Mouse (Mus musculus): Measurements from ENCODE around the gene Ganc. TPM values are rescaled to one million over a fixed set of nuclear protein-coding genes. Genes with fewer than 3 reads are reported as not detected.

The Ganc gene
- total RNA-seq, 1 experiment, result 5.1 TPM

DNA sequence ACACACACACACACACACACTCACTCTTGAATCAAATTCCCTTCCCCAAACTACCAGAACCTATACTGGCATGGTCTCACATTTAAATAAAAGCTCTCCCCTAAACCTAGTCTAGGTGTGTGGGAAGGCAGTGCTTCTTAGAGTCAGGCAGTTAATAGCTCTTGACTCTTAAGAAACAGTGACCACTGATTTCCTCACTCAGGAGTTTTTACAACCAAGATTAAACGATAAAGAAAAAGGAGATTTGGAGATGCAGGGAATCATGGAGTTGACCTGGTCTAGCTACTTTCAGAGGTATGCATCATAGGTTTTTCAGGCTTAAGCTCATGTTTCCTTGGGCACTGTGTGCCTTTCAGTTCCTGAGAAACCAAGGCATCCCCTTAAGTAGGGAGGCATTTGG lies 17.4 kb upstream of the Ganc start:
- H3K4me1 ChIP-seq (ENCODE audit: control insufficient read depth in 2 of 2, insufficient read depth in 2 of 2, low read length in 2 of 2, poor library complexity in 1 of 2), result no peaks in the 10 kb centered on the region
- TF ChIP-seq ZNF384 (IDR thresholded peaks at IDR 0.05; ENCODE audit: low read depth, low read length) (no peak), MAFK (IDR thresholded peaks at IDR 0.05; ENCODE audit: insufficient read depth, low read depth, low read length) (no peak), CHD2 (IDR thresholded peaks at IDR 0.05; ENCODE audit: low read depth, low read length) (no peak), ZC3H11A (IDR thresholded peaks at IDR 0.05; ENCODE audit: borderline replicate concordance, low read depth, low read length) (no peak), HCFC1 (IDR thresholded peaks at IDR 0.05; ENCODE audit: borderline replicate concordance, insufficient read depth, low read length) (no peak)
- no peak overlapping the region for H3K9ac ChIP-seq (ENCODE audit: insufficient read depth, low read depth, low read length, poor library complexity, severe bottlenecking)
- H3K36me3 ChIP-seq (ENCODE audit: control insufficient read depth, insufficient read depth, low read length, poor library complexity, severe bottlenecking), result peaks cover 12% of the 10 kb centered on the region; the same call in 1 of the 2 replicates
- H3K9me3 ChIP-seq (ENCODE audit: control insufficient read depth, insufficient read depth, low read depth, low read length), result no peaks in the 10 kb centered on the region
- no peak for DNase-seq (ENCODE audit: low read depth, low spot score)
- no peak overlapping the region for H3K27ac ChIP-seq (ENCODE audit: insufficient read depth, low read depth, low read length, poor library complexity, severe bottlenecking)
- no peak overlapping the region for H3K4me3 ChIP-seq (ENCODE audit: insufficient read depth in 1 of 2, low read depth in 1 of 2, low read length in 2 of 2, poor library complexity in 1 of 2, severe bottlenecking in 1 of 2)
- in situ Hi-C loops (cut with MboI; ENCODE audit: low sequenced_read_pairs in 2 of 2, unreplicated experiment in 2 of 2), result no loop called here

GRCm38 (mm10) chr2:120387291-120387690 lies 16.4 kb upstream of the Ganc start:
- Histone ChIP-seq H3K9ac (ENCODE audit: insufficient read depth, low read depth, low read length, poor library complexity, severe bottlenecking) (no peak overlapping the region), H3K4me3 (ENCODE audit: insufficient read depth in 1 of 2, low read depth in 1 of 2, low read length in 2 of 2, poor library complexity in 1 of 2, severe bottlenecking in 1 of 2) (no peak overlapping the region), H3K27ac (ENCODE audit: insufficient read depth, low read depth, low read length, poor library complexity, severe bottlenecking) (no peak overlapping the region), H3K36me3 (ENCODE audit: control insufficient read depth, insufficient read depth, low read length, poor library complexity, severe bottlenecking) (peaks cover 12% of the 10 kb centered on the region; the same call in 1 of the 2 replicates), H3K4me1 (ENCODE audit: control insufficient read depth in 2 of 2, insufficient read depth in 2 of 2, low read length in 2 of 2, poor library complexity in 1 of 2) (no peaks in the 10 kb centered on the region), H3K9me3 (ENCODE audit: control insufficient read depth, insufficient read depth, low read depth, low read length) (no peaks in the 10 kb centered on the region)
- no peak for TF ChIP-seq CHD2 (IDR thresholded peaks at IDR 0.05; ENCODE audit: low read depth, low read length)
- TF ChIP-seq ZNF384 (IDR thresholded peaks at IDR 0.05; ENCODE audit: low read depth, low read length), result no peak
- no peak for TF ChIP-seq HCFC1 (IDR thresholded peaks at IDR 0.05; ENCODE audit: borderline replicate concordance, insufficient read depth, low read length)
- no peak for TF ChIP-seq MAFK (IDR thresholded peaks at IDR 0.05; ENCODE audit: insufficient read depth, low read depth, low read length)
- TF ChIP-seq ZC3H11A (IDR thresholded peaks at IDR 0.05; ENCODE audit: borderline replicate concordance, low read depth, low read length), result no peak
- in situ Hi-C loops (cut with MboI; ENCODE audit: low sequenced_read_pairs in 2 of 2, unreplicated experiment in 2 of 2), result no loop called here
- DNase-seq (ENCODE audit: low read depth, low spot score), result no peak

GRCm38 (mm10) chr2:120389376-120389775 lies 14.3 kb upstream of the Ganc start:
- Histone ChIP-seq H3K4me1 (ENCODE audit: control insufficient read depth in 2 of 2, insufficient read depth in 2 of 2, low read length in 2 of 2, poor library complexity in 1 of 2) (no peaks in the 10 kb centered on the region), H3K9me3 (ENCODE audit: control insufficient read depth, insufficient read depth, low read depth, low read length) (no peaks in the 10 kb centered on the region)
- TF ChIP-seq ZNF384 (IDR thresholded peaks at IDR 0.05; ENCODE audit: low read depth, low read length), result no peak
- TF ChIP-seq MAFK (IDR thresholded peaks at IDR 0.05; ENCODE audit: insufficient read depth, low read depth, low read length), result no peak
- TF ChIP-seq HCFC1 (IDR thresholded peaks at IDR 0.05; ENCODE audit: borderline replicate concordance, insufficient read depth, low read length), result no peak
- no peak for TF ChIP-seq ZC3H11A (IDR thresholded peaks at IDR 0.05; ENCODE audit: borderline replicate concordance, low read depth, low read length)
- TF ChIP-seq CHD2 (IDR thresholded peaks at IDR 0.05; ENCODE audit: low read depth, low read length), result no peak

GRCm38 (mm10) chr2:120390934-120391333 lies 12.8 kb upstream of the Ganc start:
- Histone ChIP-seq H3K4me1 (ENCODE audit: control insufficient read depth in 2 of 2, insufficient read depth in 2 of 2, low read length in 2 of 2, poor library complexity in 1 of 2) (no peaks in the 10 kb centered on the region), H3K9me3 (ENCODE audit: control insufficient read depth, insufficient read depth, low read depth, low read length) (no peaks in the 10 kb centered on the region), H3K27ac (ENCODE audit: insufficient read depth, low read depth, low read length, poor library complexity, severe bottlenecking) (no peak overlapping the region), H3K4me3 (ENCODE audit: insufficient read depth in 1 of 2, low read depth in 1 of 2, low read length in 2 of 2, poor library complexity in 1 of 2, severe bottlenecking in 1 of 2) (no peak overlapping the region), H3K36me3 (ENCODE audit: control insufficient read depth, insufficient read depth, low read length, poor library complexity, severe bottlenecking) (peaks cover 14% of the 10 kb centered on the region), H3K9ac (ENCODE audit: insufficient read depth, low read depth, low read length, poor library complexity, severe bottlenecking) (no peak overlapping the region)
- no peak for DNase-seq (ENCODE audit: low read depth, low spot score)
- TF ChIP-seq MAFK (IDR thresholded peaks at IDR 0.05; ENCODE audit: insufficient read depth, low read depth, low read length) (no peak), CHD2 (IDR thresholded peaks at IDR 0.05; ENCODE audit: low read depth, low read length) (no peak), ZC3H11A (IDR thresholded peaks at IDR 0.05; ENCODE audit: borderline replicate concordance, low read depth, low read length) (no peak), ZNF384 (IDR thresholded peaks at IDR 0.05; ENCODE audit: low read depth, low read length) (no peak), HCFC1 (IDR thresholded peaks at IDR 0.05; ENCODE audit: borderline replicate concordance, insufficient read depth, low read length) (no peak)
- in situ Hi-C loops (cut with MboI; ENCODE audit: low sequenced_read_pairs in 2 of 2, unreplicated experiment in 2 of 2), result no loop called here

More at GRCm38 (mm10) chr2:120389376-120389775, 14.3 kb upstream of the Ganc start:
- no peak overlapping the region for H3K9ac ChIP-seq (ENCODE audit: insufficient read depth, low read depth, low read length, poor library complexity, severe bottlenecking)
- in situ Hi-C loops (cut with MboI; ENCODE audit: low sequenced_read_pairs in 2 of 2, unreplicated experiment in 2 of 2), result no loop called here
- H3K27ac ChIP-seq (ENCODE audit: insufficient read depth, low read depth, low read length, poor library complexity, severe bottlenecking), result no peak overlapping the region
- DNase-seq (ENCODE audit: low read depth, low spot score), result no peak
- peaks cover 12% of the 10 kb centered on the region for H3K36me3 ChIP-seq (ENCODE audit: control insufficient read depth, insufficient read depth, low read length, poor library complexity, severe bottlenecking)
- no peak overlapping the region for H3K4me3 ChIP-seq (ENCODE audit: insufficient read depth in 1 of 2, low read depth in 1 of 2, low read length in 2 of 2, poor library complexity in 1 of 2, severe bottlenecking in 1 of 2)

- Histone ChIP-seq H3K36me3 (ENCODE audit: control insufficient read depth, insufficient read depth, low read length, poor library complexity, severe bottlenecking) (peaks cover 16% of the 10 kb centered on the region), H3K4me1 (ENCODE audit: control insufficient read depth in 2 of 2, insufficient read depth in 2 of 2, low read length in 2 of 2, poor library complexity in 1 of 2) (no peaks in the 10 kb centered on the region), H3K9ac (ENCODE audit: insufficient read depth, low read depth, low read length, poor library complexity, severe bottlenecking) (no peak overlapping the region), H3K27ac (ENCODE audit: insufficient read depth, low read depth, low read length, poor library complexity, severe bottlenecking) (no peak overlapping the region), H3K9me3 (ENCODE audit: control insufficient read depth, insufficient read depth, low read depth, low read length) (no peaks in the 10 kb centered on the region), H3K4me3 (ENCODE audit: insufficient read depth in 1 of 2, low read depth in 1 of 2, low read length in 2 of 2, poor library complexity in 1 of 2, severe bottlenecking in 1 of 2) (no peak overlapping the region)
- DNase-seq (ENCODE audit: low read depth, low spot score), result no peak
- TF ChIP-seq ZNF384 (IDR thresholded peaks at IDR 0.05; ENCODE audit: low read depth, low read length), result no peak
- no peak for TF ChIP-seq ZC3H11A (IDR thresholded peaks at IDR 0.05; ENCODE audit: borderline replicate concordance, low read depth, low read length)
- TF ChIP-seq HCFC1 (IDR thresholded peaks at IDR 0.05; ENCODE audit: borderline replicate concordance, insufficient read depth, low read length), result no peak
- no peak for TF ChIP-seq CHD2 (IDR thresholded peaks at IDR 0.05; ENCODE audit: low read depth, low read length)
- no peak for TF ChIP-seq MAFK (IDR thresholded peaks at IDR 0.05; ENCODE audit: insufficient read depth, low read depth, low read length)
- in situ Hi-C loops (cut with MboI; ENCODE audit: low sequenced_read_pairs in 2 of 2, unreplicated experiment in 2 of 2), result no loop called here
These were observed 11.3 kb upstream of the Ganc start for GRCm38 (mm10) chr2:120392406-120392805.
